Mouse (Mus musculus) heart, adult 2 months (tissue): ENCODE data around the gene Crot.

ENCODE experiments used
- CTCF ChIP-seq: fragments of 200-600 bp; IDR thresholded peaks from 2 replicates; pipeline ENCODE4 v1.8.1; 2022; ENCODE audit warnings: antibody characterized with exemption, mild to moderate bottlenecking, moderate library complexity
- EP300 ChIP-seq: fragments of 200-500 bp; IDR thresholded peaks from 2 replicates; pipeline ENCODE4 v1.6.1; 2011; ENCODE audit warnings: low read depth, low read length, control low read depth; ENCODE audit not compliant: insufficient read depth
- POLR2A ChIP-seq: fragments of 200-500 bp; IDR thresholded peaks from 2 replicates; pipeline ENCODE4 v1.6.1; 2011; ENCODE audit warnings: mild to moderate bottlenecking, low read depth, low read length, control low read depth; ENCODE audit not compliant: insufficient read depth

DNA sequence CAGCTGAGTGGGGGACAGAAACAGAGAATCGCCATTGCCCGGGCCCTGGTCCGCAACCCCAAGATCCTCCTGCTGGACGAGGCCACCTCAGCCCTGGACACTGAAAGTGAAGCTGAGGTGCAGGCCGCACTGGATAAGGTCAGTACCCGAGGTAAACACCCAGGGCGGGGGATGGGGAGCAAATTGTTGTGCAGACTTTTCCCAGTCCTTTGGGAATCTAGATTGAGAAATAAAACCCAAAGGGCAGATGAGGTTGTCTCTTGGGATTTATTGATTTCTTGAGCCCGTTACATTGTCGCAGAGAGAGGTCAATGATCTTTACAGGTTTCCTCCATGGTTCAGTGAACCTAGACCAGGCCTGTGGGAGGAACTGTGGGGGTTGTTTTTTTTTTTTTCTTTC, 68.7 kb downstream of the Crot start:
- TF ChIP-seq EP300 (no peak), POLR2A (no peak), CTCF (no peak)
